Mouse (Mus musculus) small intestine, adult 2 months (tissue): Measurements from ENCODE around the gene H2-D1. TPM values are rescaled to one million over a fixed set of nuclear protein-coding genes. Genes with fewer than 3 reads are reported as not detected.
"Not testable (repeated sequence)": the region's sequence is repeated elsewhere in the genome, so short reads cannot be mapped to it uniquely, and the experiment has no call there.

Experiments
- H3K27ac ChIP-seq: fragments of 200-500 bp; 2 replicates; pipeline ENCODE4 v1.5.1; 2012; ENCODE audit warnings: low read depth, low read length, control low read depth, inconsistent platforms; ENCODE audit not compliant: insufficient read depth
- H3K27me3 ChIP-seq: fragments of 200-500 bp; 2 replicates; pipeline ENCODE4 v1.6.1; 2012; ENCODE audit warnings: mild to moderate bottlenecking, moderate library complexity, low read length, inconsistent platforms; ENCODE audit not compliant: control insufficient read depth, insufficient read depth
- H3K36me3 ChIP-seq: fragments of 200-500 bp; 2 replicates; pipeline ENCODE4 v1.6.1; 2012; ENCODE audit warnings: mild to moderate bottlenecking, low read length, control low read depth, inconsistent platforms; ENCODE audit not compliant: control insufficient read depth, insufficient read depth
- H3K4me1 ChIP-seq: fragments of 200-500 bp; 2 replicates; pipeline ENCODE4 v1.6.1; 2012; ENCODE audit warnings: low read length, inconsistent platforms, mixed read lengths; ENCODE audit not compliant: control insufficient read depth, insufficient read depth, insufficient read length
- H3K4me3 ChIP-seq: fragments of 200-500 bp; 2 replicates; pipeline ENCODE4 v1.5.1; 2012; ENCODE audit warnings: low read depth, mild to moderate bottlenecking, control low read depth, inconsistent platforms, low read length, moderate library complexity
- CTCF ChIP-seq: fragments of 200-500 bp; IDR thresholded peaks from 2 replicates; pipeline ENCODE4 v1.5.1; 2012; ENCODE audit warnings: low read depth, mild to moderate bottlenecking, control low read depth, inconsistent platforms, low read length, moderate library complexity, mixed read lengths; ENCODE audit not compliant: insufficient replicate concordance, insufficient read length; ENCODE audit errors: extremely low read depth
- POLR2A ChIP-seq: fragments of 200-500 bp; IDR thresholded peaks from 2 replicates; pipeline ENCODE4 v1.6.1; 2012; ENCODE audit warnings: low read depth, mild to moderate bottlenecking, control low read depth, inconsistent platforms, low read length, moderate library complexity
- WGBS: fragments of 180-500 bp; shearing (Covaris S2); methylation state at CpG from one replicate; pipeline ENCODE4 v1.1.7; 2018; 5-methylcytosine and 5-hydroxymethylcytosine counted together
- polyA plus RNA-seq: library from polyadenylated mRNA; depleted of rRNA; stranded (reverse); fragments of >200 nt; gene quantifications from 2 replicates; pipeline ENCODE4 v1.2.3, GENCODE M21; 2012

The H2-D1 gene
- polyA plus RNA-seq, 1 experiment, result 1,546 TPM

GRCm38 (mm10) chr17:35225456-35225855, 37.1 kb upstream of the H2-D1 start:
- Histone ChIP-seq H3K4me1 (peaks cover 8% of the 10 kb centered on the region; the same call in 1 of the 2 replicates), H3K36me3 (peaks cover 28% of the 10 kb centered on the region), H3K4me3 (no peak overlapping the region), H3K27me3 (no peaks in the 10 kb centered on the region), H3K27ac (no peak overlapping the region)
- no peak for TF ChIP-seq POLR2A
- no peak for TF ChIP-seq CTCF
- WGBS, result 93% methylated on average over 5 of the region's 5 CpGs

- H3K27ac ChIP-seq, result no peak overlapping the region
Measured at GRCm38 (mm10) chr17:35226561-35227046, 35.9 kb upstream of the H2-D1 start.

GRCm38 (mm10) chr17:35231022-35231421, 31.5 kb upstream of the H2-D1 start:
- TF ChIP-seq CTCF (no peak), POLR2A (no peak)
- no peaks in the 10 kb centered on the region for H3K27me3 ChIP-seq
- WGBS, result 85% methylated on average over 10 of the region's 10 CpGs
- no peak overlapping the region; the same call in 1 of the 2 replicates for H3K27ac ChIP-seq
- peaks cover 27% of the 10 kb centered on the region for H3K36me3 ChIP-seq
- peaks cover 9% of the 10 kb centered on the region for H3K4me1 ChIP-seq
- no peak overlapping the region for H3K4me3 ChIP-seq

More at GRCm38 (mm10) chr17:35226561-35227046, 35.9 kb upstream of the H2-D1 start:
- H3K4me1 ChIP-seq, result peaks cover 6% of the 10 kb centered on the region; the same call in 1 of the 2 replicates
- H3K4me3 ChIP-seq, result no peak overlapping the region
- WGBS, result 74% methylated on average over 14 of the region's 14 CpGs
- no peak for TF ChIP-seq CTCF
- no peak for TF ChIP-seq POLR2A
- H3K27me3 ChIP-seq, result no peaks in the 10 kb centered on the region
- H3K36me3 ChIP-seq, result peaks cover 34% of the 10 kb centered on the region

- 14% methylated on average over 12 of the region's 12 CpGs for WGBS
- Histone ChIP-seq H3K27me3 (no peaks in the 10 kb centered on the region), H3K4me1 (peaks cover 9% of the 10 kb centered on the region), H3K27ac (peak overlapping the region; percentile 86; the same call in 1 of the 2 replicates), H3K4me3 (peak overlapping the region; percentile 14; the same call in 1 of the 2 replicates), H3K36me3 (peaks cover 27% of the 10 kb centered on the region)
- TF ChIP-seq POLR2A (no peak), CTCF (peak; percentile 91)
Measured at GRCm38 (mm10) chr17:35232043-35232442, 30.5 kb upstream of the H2-D1 start.

DNA sequence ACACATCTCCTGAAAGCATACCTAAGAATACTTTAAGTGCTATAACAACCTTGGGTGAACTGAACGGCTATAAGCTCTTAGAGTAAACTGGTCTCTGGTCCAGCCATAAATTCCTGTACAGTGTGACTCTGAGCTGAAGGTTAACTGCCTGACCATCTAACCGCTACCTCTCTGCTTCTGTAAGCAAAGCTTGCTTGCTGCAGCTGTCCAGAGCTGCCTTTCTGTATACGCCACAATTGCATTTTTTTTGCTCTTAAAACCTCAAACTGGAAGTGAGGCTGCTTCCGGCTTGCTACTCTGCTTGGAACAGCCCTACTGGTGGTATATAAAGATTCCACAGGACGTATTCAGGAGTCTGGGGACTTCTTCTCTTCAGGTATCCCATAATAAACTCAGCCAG, 29.9 kb upstream of the H2-D1 start:
- H3K4me1 ChIP-seq, result peaks cover 9% of the 10 kb centered on the region
- TF ChIP-seq POLR2A, result no peak
- no peak for TF ChIP-seq CTCF
- WGBS, result 64% methylated on average over 5 of the region's 5 CpGs
- no peaks in the 10 kb centered on the region for H3K27me3 ChIP-seq
- H3K4me3 ChIP-seq, result no peak overlapping the region
- H3K27ac ChIP-seq, result peak overlapping the region; percentile 86
- peaks cover 22% of the 10 kb centered on the region for H3K36me3 ChIP-seq

DNA sequence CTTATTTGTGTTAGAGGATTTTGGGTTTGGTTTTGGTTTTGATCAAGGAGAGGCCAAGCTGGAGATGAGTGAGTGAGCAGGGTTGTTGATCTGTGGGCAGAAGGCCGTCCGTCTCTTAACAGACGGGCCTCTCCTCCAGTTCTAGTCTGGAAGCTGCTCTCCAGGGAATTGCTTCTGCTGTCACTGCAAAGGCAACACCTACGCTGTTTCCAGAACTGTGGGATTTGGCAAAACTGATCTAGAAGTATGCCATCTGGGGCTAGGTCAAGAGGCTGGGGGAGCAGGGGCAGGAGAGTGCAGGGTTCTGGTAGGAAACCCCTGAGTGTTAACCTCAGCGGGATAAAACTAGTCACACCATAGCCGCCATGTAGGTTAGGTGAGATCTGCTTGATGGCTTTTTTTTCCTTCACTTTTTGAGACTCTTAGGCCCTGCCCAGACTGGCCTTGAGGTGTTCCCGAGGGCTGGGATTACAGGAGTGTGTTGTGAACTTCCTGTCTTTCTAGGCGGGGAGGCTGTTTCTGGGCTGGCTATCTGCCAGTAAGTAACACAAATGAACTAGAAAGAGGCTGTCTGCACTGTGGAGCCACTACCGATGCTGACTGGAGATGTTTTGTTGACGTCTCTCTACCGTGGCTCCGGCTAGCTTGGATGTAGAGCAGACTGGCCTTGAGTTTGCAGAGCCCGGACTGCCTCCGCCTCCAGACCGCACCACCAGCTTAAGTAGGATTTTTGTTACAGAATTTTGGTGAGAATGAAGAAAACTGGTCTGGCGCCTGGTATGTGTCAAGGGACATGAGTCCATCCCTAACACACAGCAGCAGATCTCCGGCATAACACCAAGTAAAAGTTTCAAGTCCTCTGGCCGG, 29.2 kb upstream of the H2-D1 start, which contains the start of gene Atp6v1g2:
Gene Atp6v1g2, plus strand, starts transcription at position 547 of the 867 bp plus-strand sequence.
- H3K36me3 ChIP-seq, result peaks cover 19% of the 10 kb centered on the region
- WGBS, result 28% methylated on average over 18 of the region's 18 CpGs
- H3K4me3 ChIP-seq, result peak within 1 kb of the TSS; percentile 26
- no peaks in the 10 kb centered on the region for H3K27me3 ChIP-seq
- H3K4me1 ChIP-seq, result peaks cover 9% of the 10 kb centered on the region
- peak within 1 kb of the TSS; percentile 86 for H3K27ac ChIP-seq
- TF ChIP-seq POLR2A (no peak), CTCF (no peak; the same call in 1 of the 2 replicates)

- Histone ChIP-seq H3K4me3 (peak overlapping the region; percentile 26; the same call in 1 of the 2 replicates), H3K27ac (peak overlapping the region; percentile 86), H3K36me3 (peaks cover 16% of the 10 kb centered on the region)
- not testable (repeated sequence) for H3K4me1 ChIP-seq, H3K27me3 ChIP-seq
- 51% methylated on average over 7 of the region's 7 CpGs for WGBS
Measured at GRCm38 (mm10) chr17:35234090-35234489, 28.4 kb upstream of the H2-D1 start.

GRCm38 (mm10) chr17:35234903-35235302, 27.6 kb upstream of the H2-D1 start:
- no peak for TF ChIP-seq CTCF
- TF ChIP-seq POLR2A, result no peak
- H3K27ac ChIP-seq, result peak overlapping the region; percentile 97
- H3K27me3 ChIP-seq, result no peaks in the 10 kb centered on the region
- 6% methylated on average over 31 of the region's 31 CpGs for WGBS
- H3K4me1 ChIP-seq, result peaks cover 9% of the 10 kb centered on the region
- peak overlapping the region; percentile 92 for H3K4me3 ChIP-seq
- H3K36me3 ChIP-seq, result peaks cover 8% of the 10 kb centered on the region
